Comparison of ENCODE assay signal across 17 mouse cellular contexts in the genomic region with DNA sequence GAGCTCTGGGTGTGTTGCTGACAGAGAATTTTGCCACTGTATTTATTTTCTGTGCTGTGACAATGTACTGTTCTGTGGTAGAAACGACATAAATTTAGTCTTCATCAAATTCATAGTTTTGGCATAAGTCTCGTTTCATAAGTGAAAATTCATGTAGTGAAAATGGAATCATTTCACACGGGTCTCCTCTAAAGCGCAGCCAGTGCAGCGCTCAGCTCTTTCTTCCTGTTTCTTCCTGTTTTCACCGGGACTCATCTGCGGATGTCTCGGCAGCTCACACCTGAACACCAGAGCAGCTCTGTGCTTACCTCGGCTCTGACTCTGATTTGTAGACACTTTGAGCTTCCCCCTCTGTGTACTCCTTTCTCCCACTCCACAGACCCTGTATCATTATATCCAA.
A peak's percentile ranks its signal among the peaks of the same experiment; 100 is the strongest.
DNase-seq lines count a peak whose midpoint lies in the region; ATAC-seq and TF ChIP-seq lines count a peak whose summit lies in the region.
"Had no signal": no experiment of that assay in that cellular context is flagged by ENCODE, and none has a peak within 500 bp of the region (broad histone marks: within the 10 kb centered on the region; RNA-seq: fewer than 3 reads in every experiment).

No protein-coding gene starts in this region.

- no peaks in the 10 kb centered on the region for H3K9me3 ChIP-seq in forebrain, postnatal 0 days (ENCODE audit: low read length)
- H3K9me3 ChIP-seq in forebrain, embryonic 14.5 days (replicated peaks; ENCODE audit: control insufficient read depth, low read length), result no peaks in the 10 kb centered on the region
- H3K9me3 ChIP-seq: embryonic facial prominence, embryonic 10.5 days; heart, embryonic 13.5 days; hindbrain, embryonic 15.5 days had no signal

- no peak overlapping the region for H3K4me3 ChIP-seq in forebrain, postnatal 0 days (ENCODE audit: low read depth, low read length)
- H3K4me3 ChIP-seq in forebrain, embryonic 14.5 days (ENCODE audit: low read depth, low read length), result no peak overlapping the region
- H3K4me3 ChIP-seq in left cerebral cortex, adult 2 months, result peak overlapping the region; percentile 26; the same call in 1 of the 2 replicates
- H3K4me3 ChIP-seq: embryonic facial prominence, embryonic 10.5 days; heart, embryonic 13.5 days; hindbrain, embryonic 15.5 days had no signal

- peak overlapping the region; percentile 11; the same call in 1 of the 2 replicates for H3K4me2 ChIP-seq in forebrain, postnatal 0 days (ENCODE audit: low read depth)
- no peak overlapping the region for H3K4me2 ChIP-seq in forebrain, embryonic 14.5 days (ENCODE audit: low read length)
- H3K4me2 ChIP-seq: heart, embryonic 13.5 days; hindbrain, embryonic 15.5 days had no signal

- intact Hi-C loops in left cerebral cortex, adult 2 months (cut with DNase I), result no loop called here

- H3K27me3 ChIP-seq in forebrain, postnatal 0 days (ENCODE audit: insufficient read depth, low read length), result no peaks in the 10 kb centered on the region
- H3K27me3 ChIP-seq in forebrain, embryonic 14.5 days (replicated peaks; ENCODE audit: control insufficient read depth, insufficient read depth, low read length), result no peaks in the 10 kb centered on the region
- H3K27me3 ChIP-seq: heart, embryonic 13.5 days; hindbrain, embryonic 15.5 days had no signal

- no peak for TF ChIP-seq CTCF in forebrain, postnatal 0 days (IDR thresholded peaks at IDR 0.05; ENCODE audit: low read depth)
- no peak for TF ChIP-seq CTCF in left cerebral cortex, adult 2 months (IDR thresholded peaks at IDR 0.05)

- 60% methylated on average over 9 of the region's 9 CpGs for WGBS in forebrain, postnatal 0 days
- 79% methylated on average over 9 of the region's 9 CpGs for WGBS in forebrain, embryonic 14.5 days

- H3K36me3 ChIP-seq in forebrain, postnatal 0 days (ENCODE audit: insufficient read depth), result no peaks in the 10 kb centered on the region
- H3K36me3 ChIP-seq in forebrain, embryonic 14.5 days (ENCODE audit: control insufficient read depth, insufficient read depth, low read length), result no peaks in the 10 kb centered on the region
- H3K36me3 ChIP-seq: embryonic facial prominence, embryonic 10.5 days; heart, embryonic 13.5 days; hindbrain, embryonic 15.5 days had no signal

- peak; percentile 35 for DNase-seq in forebrain, postnatal 0 days
- DNase-seq in forebrain, embryonic 14.5 days (ENCODE audit: low spot score), result no peak
- no peak for DNase-seq in left cerebral cortex, adult 2 months (ENCODE audit: extremely low spot score in 1 of 2, low spot score in 2 of 2)
- DNase-seq in left cerebral cortex, adult 8-10 months (ENCODE audit: low spot score in 2 of 2), result no peak
- peak; percentile 6 for DNase-seq in right cerebral cortex, postnatal 25 days
- DNase-seq in right cerebral cortex, postnatal 14 days, result no peak
- no peak for DNase-seq in lung, postnatal 14 days
- DNase-seq: adrenal gland, adult 2 months; adrenal gland, postnatal 25 days; cerebellum, adult 2 months; cerebellum, postnatal 10 days; gastrocnemius, postnatal 36 days; heart, adult 11 months; heart, postnatal 36 days had no signal

- H3K4me1 ChIP-seq in forebrain, postnatal 0 days (ENCODE audit: insufficient read depth), result no peaks in the 10 kb centered on the region
- no peaks in the 10 kb centered on the region for H3K4me1 ChIP-seq in forebrain, embryonic 14.5 days (ENCODE audit: control insufficient read depth, insufficient read depth, low read length)
- H3K4me1 ChIP-seq: embryonic facial prominence, embryonic 10.5 days; heart, embryonic 13.5 days; hindbrain, embryonic 15.5 days had no signal

- peak overlapping the region; percentile 35; the same call in 1 of the 2 replicates for H3K27ac ChIP-seq in forebrain, postnatal 0 days (ENCODE audit: low read depth, low read length)
- H3K27ac ChIP-seq in forebrain, embryonic 14.5 days (ENCODE audit: low read depth, low read length), result no peak overlapping the region
- H3K27ac ChIP-seq in left cerebral cortex, adult 2 months, result peak overlapping the region; percentile 20; the same call in 1 of the 2 replicates
- H3K27ac ChIP-seq: embryonic facial prominence, embryonic 10.5 days; heart, embryonic 13.5 days; hindbrain, embryonic 15.5 days had no signal

- no peak overlapping the region for H3K9ac ChIP-seq in forebrain, postnatal 0 days
- H3K9ac ChIP-seq in forebrain, embryonic 14.5 days (ENCODE audit: low read length), result no peak overlapping the region
- H3K9ac ChIP-seq: heart, embryonic 13.5 days; hindbrain, embryonic 15.5 days had no signal

- peak; percentile 65; the same call in 1 of the 2 replicates for ATAC-seq in forebrain, postnatal 0 days
- no peak for ATAC-seq in forebrain, embryonic 14.5 days

Comparison
In these comparisons a context has a peak if more than half of its experiments do, and no peak if none do; other contexts are left out.
1. DNase-seq: peak in forebrain, postnatal 0 days (single experiment) and right cerebral cortex, postnatal 25 days (single experiment); none in forebrain, embryonic 14.5 days (single experiment), left cerebral cortex, adult 2 months (0 of 2), left cerebral cortex, adult 8-10 months (0 of 2), right cerebral cortex, postnatal 14 days (single experiment) and lung, postnatal 14 days (single experiment).